Mouse (Mus musculus): Measurements from ENCODE around the gene Olfr311. TPM values are rescaled to one million over a fixed set of nuclear protein-coding genes. Genes with fewer than 3 reads are reported as not detected.
"Not testable (repeated sequence)": the region's sequence is repeated elsewhere in the genome, so short reads cannot be mapped to it uniquely, and the experiment has no call there.

The Olfr311 gene
- polyA plus RNA-seq, 1 experiment from 2014 or later, result 0.08 TPM

- Histone ChIP-seq H3K27me3 (replicated peaks; ENCODE audit: control insufficient read depth, insufficient read depth, low read length) (no peaks in the 10 kb centered on the region), H3K4me1 (ENCODE audit: control insufficient read depth, insufficient read depth, low read length) (no peaks in the 10 kb centered on the region), H3K4me2 (ENCODE audit: low read depth, low read length) (no peak overlapping the region), H3K27ac (replicated peaks; ENCODE audit: low read depth, low read length) (no peak overlapping the region), H3K4me3 (ENCODE audit: low read depth, low read length) (no peak overlapping the region), H3K36me3 (ENCODE audit: control insufficient read depth, insufficient read depth, low read length) (no peaks in the 10 kb centered on the region), H3K9me3 (ENCODE audit: control insufficient read depth, low read length) (no peaks in the 10 kb centered on the region), H3K9ac (ENCODE audit: low read depth, low read length) (no peak overlapping the region)
- WGBS, result 74% methylated on average over 2 of the region's 2 CpGs
- ATAC-seq (ENCODE audit: low read depth) (no peak), DNase-seq (ENCODE audit: low spot score) (no peak)
Observed at GRCm38 (mm10) chr11:58804393-58804792, 34.7 kb upstream of the Olfr311 start.

- Histone ChIP-seq H3K9me3 (ENCODE audit: control insufficient read depth, low read length) (no peaks in the 10 kb centered on the region), H3K9ac (ENCODE audit: low read depth, low read length) (no peak overlapping the region), H3K27ac (replicated peaks; ENCODE audit: low read depth, low read length) (no peak overlapping the region), H3K4me3 (ENCODE audit: low read depth, low read length) (no peak overlapping the region), H3K36me3 (ENCODE audit: control insufficient read depth, insufficient read depth, low read length) (no peaks in the 10 kb centered on the region), H3K27me3 (replicated peaks; ENCODE audit: control insufficient read depth, insufficient read depth, low read length) (no peaks in the 10 kb centered on the region), H3K4me2 (ENCODE audit: low read depth, low read length) (no peak overlapping the region), H3K4me1 (ENCODE audit: control insufficient read depth, insufficient read depth, low read length) (no peaks in the 10 kb centered on the region)
- 5% methylated on average over 1 of the region's 1 CpGs for WGBS
- DNase-seq (ENCODE audit: low spot score) (no peak), ATAC-seq (ENCODE audit: low read depth) (no peak)
Observed at GRCm38 (mm10) chr11:58812001-58812400, 27.1 kb upstream of the Olfr311 start.

GRCm38 (mm10) chr11:58814700-58815099 is 24.4 kb upstream of the Olfr311 start, which contains the start of gene Olfr313:
TSS of gene Olfr313 (plus strand) at chr11:58815000.
- DNase-seq (ENCODE audit: low spot score); H3K9ac ChIP-seq (ENCODE audit: low read depth, low read length); H3K36me3 ChIP-seq (ENCODE audit: control insufficient read depth, insufficient read depth, low read length); H3K4me3 ChIP-seq (ENCODE audit: low read depth, low read length); H3K27me3 ChIP-seq (replicated peaks; ENCODE audit: control insufficient read depth, insufficient read depth, low read length); H3K4me2 ChIP-seq (ENCODE audit: low read depth, low read length); ATAC-seq (ENCODE audit: low read depth); H3K4me1 ChIP-seq (ENCODE audit: control insufficient read depth, insufficient read depth, low read length); H3K27ac ChIP-seq (replicated peaks; ENCODE audit: low read depth, low read length); H3K9me3 ChIP-seq (ENCODE audit: control insufficient read depth, low read length): not testable (repeated sequence)
- WGBS, result 55% methylated on average over 1 of the region's 1 CpGs

- ATAC-seq (ENCODE audit: low read depth), result no peak
- 83% methylated on average over 1 of the region's 1 CpGs for WGBS
- Histone ChIP-seq H3K9me3 (ENCODE audit: control insufficient read depth, low read length) (no peaks in the 10 kb centered on the region), H3K9ac (ENCODE audit: low read depth, low read length) (no peak overlapping the region), H3K36me3 (ENCODE audit: control insufficient read depth, insufficient read depth, low read length) (no peaks in the 10 kb centered on the region), H3K4me3 (ENCODE audit: low read depth, low read length) (no peak overlapping the region), H3K4me2 (ENCODE audit: low read depth, low read length) (no peak overlapping the region), H3K27ac (replicated peaks; ENCODE audit: low read depth, low read length) (no peak overlapping the region), H3K4me1 (ENCODE audit: control insufficient read depth, insufficient read depth, low read length) (no peaks in the 10 kb centered on the region), H3K27me3 (replicated peaks; ENCODE audit: control insufficient read depth, insufficient read depth, low read length) (no peaks in the 10 kb centered on the region)
- no peak for DNase-seq (ENCODE audit: low spot score)
Observed at GRCm38 (mm10) chr11:58815676-58816075, 23.4 kb upstream of the Olfr311 start.

- not testable (repeated sequence) for H3K9me3 ChIP-seq (ENCODE audit: control insufficient read depth, low read length); H3K36me3 ChIP-seq (ENCODE audit: control insufficient read depth, insufficient read depth, low read length); H3K27me3 ChIP-seq (replicated peaks; ENCODE audit: control insufficient read depth, insufficient read depth, low read length); DNase-seq (ENCODE audit: low spot score); H3K4me3 ChIP-seq (ENCODE audit: low read depth, low read length); H3K4me1 ChIP-seq (ENCODE audit: control insufficient read depth, insufficient read depth, low read length); H3K27ac ChIP-seq (replicated peaks; ENCODE audit: low read depth, low read length); H3K9ac ChIP-seq (ENCODE audit: low read depth, low read length); H3K4me2 ChIP-seq (ENCODE audit: low read depth, low read length); ATAC-seq (ENCODE audit: low read depth)
Observed at GRCm38 (mm10) chr11:58828937-58829336, 10.1 kb upstream of the Olfr311 start, which contains the start of gene Olfr312. TSS of gene Olfr312 (plus strand) at chr11:58829237.

GRCm38 (mm10) chr11:58829764-58830163 is 9.3 kb upstream of the Olfr311 start:
- Histone ChIP-seq H3K9me3 (ENCODE audit: control insufficient read depth, low read length) (no peaks in the 10 kb centered on the region), H3K27me3 (replicated peaks; ENCODE audit: control insufficient read depth, insufficient read depth, low read length) (no peaks in the 10 kb centered on the region), H3K27ac (replicated peaks; ENCODE audit: low read depth, low read length) (no peak overlapping the region), H3K36me3 (ENCODE audit: control insufficient read depth, insufficient read depth, low read length) (no peaks in the 10 kb centered on the region), H3K4me2 (ENCODE audit: low read depth, low read length) (no peak overlapping the region), H3K4me3 (ENCODE audit: low read depth, low read length) (no peak overlapping the region), H3K4me1 (ENCODE audit: control insufficient read depth, insufficient read depth, low read length) (no peaks in the 10 kb centered on the region), H3K9ac (ENCODE audit: low read depth, low read length) (no peak overlapping the region)
- DNase-seq (ENCODE audit: low spot score), result no peak
- WGBS, result 69% methylated on average over 3 of the region's 3 CpGs
- ATAC-seq (ENCODE audit: low read depth), result no peak

GRCm38 (mm10) chr11:58832541-58832940 is 6.5 kb upstream of the Olfr311 start:
- not testable (repeated sequence) for H3K9ac ChIP-seq (ENCODE audit: low read depth, low read length); H3K4me3 ChIP-seq (ENCODE audit: low read depth, low read length)
- WGBS, result 78% methylated on average over 2 of the region's 3 CpGs

GRCm38 (mm10) chr11:58846919-58847461 is 7.9 kb downstream of the Olfr311 start, which contains the start of gene Gm12258:
TSS of gene Gm12258 (plus strand) at chr11:58847158.
- Histone ChIP-seq H3K4me3 (ENCODE audit: low read depth, low read length) (peak within 1 kb of the TSS; percentile 71), H3K4me1 (ENCODE audit: control insufficient read depth, insufficient read depth, low read length) (peaks cover 7% of the 10 kb centered on the region; the same call in 1 of the 2 replicates), H3K4me2 (ENCODE audit: low read depth, low read length) (peak within 1 kb of the TSS; percentile 71), H3K9ac (ENCODE audit: low read depth, low read length) (peak within 1 kb of the TSS; percentile 77), H3K27me3 (replicated peaks; ENCODE audit: control insufficient read depth, insufficient read depth, low read length) (no peaks in the 10 kb centered on the region), H3K27ac (replicated peaks; ENCODE audit: low read depth, low read length) (peak within 1 kb of the TSS; percentile 65), H3K36me3 (ENCODE audit: control insufficient read depth, insufficient read depth, low read length) (peaks cover 26% of the 10 kb centered on the region), H3K9me3 (ENCODE audit: control insufficient read depth, low read length) (no peaks in the 10 kb centered on the region)
- peak; percentile 98 for DNase-seq (ENCODE audit: low spot score)
- peak; percentile 100 for ATAC-seq (ENCODE audit: low read depth)
- WGBS, result 0% methylated on average over 22 of the region's 24 CpGs

More at GRCm38 (mm10) chr11:58832541-58832940, 6.5 kb upstream of the Olfr311 start:
- H3K27me3 ChIP-seq (replicated peaks; ENCODE audit: control insufficient read depth, insufficient read depth, low read length); H3K36me3 ChIP-seq (ENCODE audit: control insufficient read depth, insufficient read depth, low read length); H3K27ac ChIP-seq (replicated peaks; ENCODE audit: low read depth, low read length); ATAC-seq (ENCODE audit: low read depth); H3K4me2 ChIP-seq (ENCODE audit: low read depth, low read length); DNase-seq (ENCODE audit: low spot score); H3K9me3 ChIP-seq (ENCODE audit: control insufficient read depth, low read length); H3K4me1 ChIP-seq (ENCODE audit: control insufficient read depth, insufficient read depth, low read length): not testable (repeated sequence)

- H3K4me1 ChIP-seq (ENCODE audit: control insufficient read depth, insufficient read depth, low read length), result peaks cover 7% of the 10 kb centered on the region; the same call in 1 of the 2 replicates
- peaks cover 32% of the 10 kb centered on the region for H3K36me3 ChIP-seq (ENCODE audit: control insufficient read depth, insufficient read depth, low read length)
- H3K27me3 ChIP-seq (replicated peaks; ENCODE audit: control insufficient read depth, insufficient read depth, low read length), result no peaks in the 10 kb centered on the region
- 39% methylated on average over 9 of the region's 9 CpGs for WGBS
- ATAC-seq (ENCODE audit: low read depth) (no peak), DNase-seq (ENCODE audit: low spot score) (no peak)
- H3K4me3 ChIP-seq (ENCODE audit: low read depth, low read length), result peak overlapping the region; percentile 71
- peak overlapping the region; percentile 71 for H3K4me2 ChIP-seq (ENCODE audit: low read depth, low read length)
- no peaks in the 10 kb centered on the region for H3K9me3 ChIP-seq (ENCODE audit: control insufficient read depth, low read length)
- no peak overlapping the region for H3K27ac ChIP-seq (replicated peaks; ENCODE audit: low read depth, low read length)
- H3K9ac ChIP-seq (ENCODE audit: low read depth, low read length), result peak overlapping the region; percentile 77
Observed at GRCm38 (mm10) chr11:58847636-58848035, 8.6 kb downstream of the Olfr311 start.
